Mouse (Mus musculus) gastrocnemius, adult 8-10 months (tissue): ENCODE measurements around the gene Cfap43. TPM values are rescaled to one million over a fixed set of nuclear protein-coding genes. Genes with fewer than 3 reads are reported as not detected.

ENCODE experiments used
- DNase-seq, 2 experiments: peaks; one replicate each; pipeline ENCODE4 v3.0.0; 2022; ENCODE audit warnings: low spot score in 2 of 2
- total RNA-seq, 4 experiments: library from RNA; stranded (reverse); gene quantifications; 2 replicates each; pipeline ENCODE4 v1.2.4; 2022

Cfap43 gene
- total RNA-seq, result not detected

DNA sequence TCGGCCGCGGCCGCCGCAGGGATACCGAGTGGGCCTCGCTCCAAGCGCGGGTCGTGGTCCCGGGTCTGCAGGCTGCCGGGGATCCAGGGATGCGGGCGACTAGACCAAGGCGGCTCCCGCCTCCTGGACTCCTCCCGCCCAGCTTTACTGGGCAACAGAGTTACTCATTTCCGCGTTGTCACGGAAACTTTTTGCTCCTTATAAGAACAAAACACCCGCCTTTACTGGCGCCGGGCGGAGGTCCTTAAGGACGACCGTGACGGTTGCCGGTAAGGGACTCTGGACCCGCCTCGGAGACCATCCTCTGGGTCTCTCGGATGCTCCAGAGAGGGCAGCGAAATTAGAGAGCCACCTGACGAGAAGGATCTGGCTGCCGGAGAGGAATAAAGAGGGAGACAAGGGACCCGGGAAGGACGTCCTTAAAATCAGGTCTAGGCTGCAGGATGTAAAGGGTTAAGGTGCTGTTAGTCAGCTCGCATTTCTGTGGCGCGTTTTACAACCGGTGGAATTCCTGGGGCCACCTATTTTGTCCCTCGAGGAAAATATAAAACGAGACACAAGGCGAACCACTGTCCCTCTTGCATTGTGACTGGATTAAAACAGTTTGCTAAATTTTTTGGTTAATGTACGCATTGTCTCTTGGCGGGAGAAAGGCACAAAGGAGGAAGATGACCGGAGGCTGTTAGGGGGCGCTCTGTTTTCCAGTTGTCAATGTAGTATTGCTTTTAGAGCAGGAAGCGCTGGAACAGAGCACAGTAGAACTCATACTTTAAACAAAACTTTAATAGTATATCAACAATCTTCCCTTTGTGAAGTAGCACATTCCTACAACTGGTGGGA lies at the start of gene Cfap43, which contains the start of gene Itprip:
Gene Cfap43, minus strand, starts transcription at position 162 of the 840 bp plus-strand sequence.
Gene Itprip, minus strand, starts transcription at position 174 of the 840 bp plus-strand sequence.
- peak; percentile 54 to 60 for DNase-seq

DNA sequence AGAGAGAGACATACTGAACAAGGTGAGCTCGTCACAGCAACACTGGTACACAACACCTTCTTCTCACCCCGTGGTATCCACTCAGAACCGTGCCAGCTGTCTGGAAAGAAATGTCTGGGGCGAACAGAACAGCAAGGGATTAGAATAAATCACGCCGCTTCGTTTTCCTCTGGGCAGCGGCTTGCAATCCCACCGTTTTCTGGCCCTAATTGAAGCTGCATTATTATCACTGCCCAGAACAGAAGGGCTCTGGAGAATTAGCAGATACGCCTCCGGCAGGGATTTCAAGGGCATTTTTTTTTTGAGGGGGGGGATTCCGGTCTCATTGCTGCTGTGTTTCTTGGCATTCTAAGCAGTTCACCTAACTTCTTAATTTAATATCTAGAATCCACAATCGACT lies 39.1 kb upstream of the Cfap43 start:
- no peak for DNase-seq

DNA sequence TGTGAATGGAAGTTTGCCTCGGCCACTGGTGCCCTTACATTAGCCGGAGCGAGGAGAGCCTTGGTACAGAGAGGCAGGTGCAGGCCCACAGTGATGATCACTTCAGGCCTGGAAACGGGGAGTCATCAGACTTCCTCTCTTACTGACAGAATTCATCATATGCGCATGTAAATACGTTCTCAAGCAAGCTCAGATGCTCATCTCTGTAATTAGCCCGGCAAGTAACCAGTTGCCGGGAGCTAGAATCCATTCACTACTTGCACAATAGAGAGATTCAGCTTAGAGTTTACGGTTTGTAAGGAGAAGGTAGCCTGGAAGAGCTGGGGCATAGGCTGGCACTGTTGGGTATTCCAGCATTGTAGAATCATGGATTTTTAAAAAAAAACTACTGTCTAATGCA lies 34.1 kb upstream of the Cfap43 start:
- no peak for DNase-seq

DNA sequence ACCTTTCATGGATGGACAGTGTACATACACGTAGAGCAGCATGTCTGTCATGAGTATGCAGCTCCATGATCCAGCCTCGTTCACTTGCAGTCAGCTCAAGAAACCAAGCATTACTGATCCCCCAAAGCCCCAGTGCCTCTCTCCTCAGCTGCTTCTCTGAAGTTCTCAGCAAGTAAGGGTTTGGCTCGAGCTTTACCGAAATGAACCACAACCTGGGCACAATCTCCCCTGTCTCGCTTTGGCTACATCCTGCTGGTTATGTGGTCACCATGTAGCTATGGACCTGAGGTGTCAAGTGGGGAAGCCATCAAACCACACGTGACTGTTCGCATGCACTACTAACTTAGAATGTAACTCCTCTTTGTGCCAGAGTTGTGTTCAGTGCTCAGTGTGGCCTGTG lies 31.9 kb upstream of the Cfap43 start:
- DNase-seq, result no peak

DNA sequence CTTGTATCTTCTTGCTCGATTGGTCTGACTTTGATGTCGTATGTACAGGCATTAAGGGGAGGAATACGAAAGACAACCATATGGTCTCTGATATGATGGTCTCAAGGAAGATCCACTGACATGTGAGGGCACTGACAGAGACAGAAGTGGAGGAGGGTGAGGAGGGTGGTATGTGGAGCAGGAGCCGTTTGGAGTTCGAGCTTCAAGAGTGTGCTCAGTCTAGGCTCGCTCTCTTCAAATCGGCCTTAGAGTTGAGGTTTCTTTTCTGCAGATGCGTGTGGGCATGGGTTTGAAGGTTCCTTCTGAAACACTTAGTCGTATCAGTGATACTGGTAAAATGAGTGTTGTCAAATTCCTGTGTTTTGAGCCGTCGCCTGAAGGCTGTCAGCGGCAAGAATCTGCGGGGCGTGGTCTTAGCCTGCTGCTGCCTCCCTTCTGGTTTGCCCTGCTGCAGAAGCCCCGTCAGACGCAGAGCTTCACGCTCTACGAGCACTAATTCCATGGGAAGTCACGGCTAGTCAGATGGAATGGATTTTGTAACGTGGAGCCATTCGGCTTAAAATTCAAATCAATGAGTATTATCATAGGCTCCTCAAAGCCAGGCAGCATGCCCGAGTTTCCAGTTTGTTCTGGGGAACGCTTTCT lies 27.9 kb upstream of the Cfap43 start:
- no peak for DNase-seq

DNA sequence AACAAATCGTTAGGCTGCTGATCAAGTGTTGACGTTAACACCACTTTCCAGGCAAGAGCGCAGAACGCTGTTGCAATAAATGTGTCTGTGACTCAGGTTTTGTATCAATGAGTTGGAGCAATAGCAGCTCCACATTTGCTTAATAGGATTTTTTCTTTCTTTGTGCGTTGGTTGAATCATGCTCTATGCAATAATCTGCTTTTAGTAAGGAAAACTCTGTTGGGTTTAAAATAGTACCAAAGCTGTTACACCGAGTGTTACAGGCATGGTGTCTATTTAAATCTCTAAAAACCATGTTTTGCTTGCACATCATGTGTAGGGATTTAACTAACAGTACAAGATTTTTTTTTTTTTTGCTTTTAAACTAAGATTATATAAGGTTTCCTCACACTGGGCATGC lies 20.3 kb upstream of the Cfap43 start:
- DNase-seq, result no peak

DNA sequence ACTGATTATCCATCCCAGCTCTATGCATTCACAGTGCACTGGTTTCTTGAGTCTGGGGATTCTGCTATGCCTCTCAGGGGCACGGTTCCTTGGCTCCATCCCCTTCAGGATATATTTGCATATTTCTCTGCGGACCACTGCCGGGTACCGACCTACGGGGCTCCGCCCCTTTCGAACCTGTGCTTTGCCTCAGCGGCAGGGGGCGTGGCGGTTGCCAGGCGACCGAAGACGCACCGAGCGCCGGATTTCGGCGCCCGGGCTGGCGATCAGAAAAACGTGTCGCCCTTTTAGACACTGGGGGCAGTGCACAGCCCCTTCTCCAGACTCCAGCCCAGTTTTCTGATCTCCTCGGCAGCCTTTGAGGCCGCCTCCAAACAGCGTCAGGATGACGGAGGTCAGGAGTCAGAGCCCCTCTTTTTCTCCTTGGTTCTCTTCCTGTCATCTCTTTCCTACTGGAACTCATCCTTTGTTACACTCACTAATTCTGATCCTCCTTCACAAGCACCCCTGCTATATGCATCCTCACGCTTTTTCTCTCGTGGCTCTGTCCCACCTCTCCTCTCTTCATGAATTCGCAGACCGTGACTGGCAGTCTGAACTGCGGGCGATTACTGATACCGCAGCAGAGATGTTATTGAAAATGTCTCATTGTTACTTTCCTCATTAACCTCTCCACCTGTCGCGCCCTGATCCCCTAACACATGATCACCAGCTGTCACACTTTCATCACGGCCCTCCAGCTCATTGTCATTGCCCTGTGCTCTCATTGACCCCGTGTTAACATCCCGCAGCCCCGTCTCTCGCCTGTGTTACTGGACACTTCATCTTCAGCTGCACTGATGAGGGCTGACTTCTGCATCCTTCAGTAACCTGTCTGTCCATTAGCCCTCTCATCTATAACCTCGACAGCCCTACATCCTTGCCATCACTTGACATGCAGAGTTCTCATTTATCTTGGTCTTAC lies 18.6 kb upstream of the Cfap43 start, which contains the start of gene Cfap58:
Gene Cfap58, plus strand, starts transcription at position 233 of the 964 bp plus-strand sequence.
- DNase-seq, result no peak

DNA sequence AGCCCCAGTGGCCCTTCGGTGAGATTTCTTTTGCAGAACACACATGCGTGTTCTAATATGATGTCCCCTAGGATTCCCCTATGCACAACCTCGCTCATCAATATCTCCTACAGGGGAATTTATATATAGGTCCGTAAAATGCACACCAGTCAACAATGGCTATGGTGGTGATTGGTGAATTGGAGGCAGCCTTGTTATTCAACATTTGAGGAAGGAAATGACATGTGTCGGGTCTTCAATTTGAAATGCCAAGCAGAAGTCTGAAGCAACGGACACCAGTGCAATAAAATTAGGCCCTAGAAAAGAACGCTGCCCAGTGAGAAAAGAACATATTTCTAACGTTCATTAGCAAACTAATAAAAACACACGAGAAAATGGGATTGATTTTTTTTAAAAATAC lies 17.9 kb upstream of the Cfap43 start:
- DNase-seq, result no peak

DNA sequence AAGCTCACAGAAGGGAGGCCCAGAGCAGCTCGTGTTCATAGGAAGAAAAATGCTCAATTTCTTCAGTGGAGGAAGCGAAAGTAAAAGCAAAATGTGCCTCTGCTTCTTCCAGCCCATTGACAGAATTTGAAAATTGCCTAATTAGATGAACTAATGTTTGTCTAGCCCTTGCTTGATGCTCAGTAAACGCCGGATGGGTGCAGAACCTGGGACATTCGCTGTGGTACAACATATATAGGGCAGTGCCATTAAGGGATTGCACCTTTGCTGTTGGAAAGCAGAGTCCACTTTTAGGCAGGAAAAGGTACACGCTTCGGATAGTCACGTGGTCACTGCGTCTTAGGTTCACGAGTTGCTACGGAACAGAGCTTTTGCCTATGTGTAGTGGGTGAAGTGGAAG lies 17.4 kb upstream of the Cfap43 start:
- DNase-seq, result no peak

DNA sequence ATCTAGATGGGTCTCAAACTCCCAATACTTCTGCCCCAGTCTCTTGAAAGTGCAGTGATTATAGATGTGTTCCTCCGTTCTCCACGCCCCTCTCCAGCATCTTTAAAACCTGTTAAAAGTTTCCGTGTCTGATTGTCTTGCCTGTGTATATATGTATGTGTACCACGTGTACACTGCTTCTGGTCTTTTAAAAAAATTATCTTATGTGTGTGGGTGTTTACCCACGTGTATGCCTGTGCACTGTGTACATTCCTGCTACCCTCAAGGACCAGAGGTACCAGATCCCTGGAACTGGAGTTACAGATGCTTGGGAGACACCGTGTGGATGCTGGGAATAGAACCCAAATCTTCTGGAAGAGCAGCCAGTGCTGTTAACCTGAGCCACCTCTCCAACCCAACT lies 16.4 kb upstream of the Cfap43 start:
- DNase-seq, result no peak

DNA sequence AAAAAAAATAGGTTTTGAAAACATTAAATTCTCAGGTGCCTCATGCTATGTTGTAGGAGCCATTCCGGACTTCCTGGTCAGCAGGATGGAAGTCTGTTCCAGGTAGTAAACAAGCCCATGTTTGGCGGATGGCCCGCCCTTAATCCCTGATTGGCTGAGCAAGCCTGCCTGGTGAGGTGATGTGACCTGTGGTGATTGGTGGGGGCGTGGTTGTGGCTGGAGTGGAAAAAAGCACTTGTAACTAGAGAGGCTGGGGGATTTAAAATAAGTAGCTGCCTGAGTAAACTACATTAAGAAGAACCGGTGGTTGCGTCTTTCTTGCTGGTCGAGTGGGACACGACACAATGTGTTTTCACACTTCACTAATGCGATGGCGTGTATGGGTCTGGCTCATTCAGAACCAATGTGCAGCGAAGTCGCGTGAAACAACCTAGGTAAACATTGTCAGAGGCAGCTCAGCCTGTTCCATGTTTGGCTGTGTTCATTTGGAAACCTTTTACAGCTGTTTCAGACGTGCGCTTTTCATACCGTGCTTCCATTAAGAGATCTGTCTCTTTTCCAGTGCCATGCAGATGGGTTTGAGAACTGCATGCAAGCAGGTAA lies 15.7 kb upstream of the Cfap43 start:
- DNase-seq, result no peak

DNA sequence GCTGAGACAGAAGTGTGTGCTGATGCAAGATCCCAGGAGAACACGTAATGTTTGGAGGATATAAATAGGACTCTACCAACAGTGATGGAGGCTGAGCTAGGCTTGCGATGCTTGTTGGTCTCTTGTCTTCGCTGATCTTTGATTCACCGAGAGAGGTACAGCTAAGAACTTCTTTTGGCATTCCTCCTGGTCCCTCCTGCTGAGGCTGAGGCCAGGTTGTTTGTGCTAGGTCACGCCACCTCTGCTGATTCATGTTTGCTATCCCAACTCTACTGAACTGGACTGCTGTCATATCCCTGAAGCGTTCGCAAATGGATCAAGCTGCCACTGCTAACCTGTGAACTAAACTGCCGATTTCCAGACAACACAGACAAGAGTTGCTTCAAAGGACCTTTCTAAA lies 15.1 kb upstream of the Cfap43 start:
- DNase-seq, result no peak

DNA sequence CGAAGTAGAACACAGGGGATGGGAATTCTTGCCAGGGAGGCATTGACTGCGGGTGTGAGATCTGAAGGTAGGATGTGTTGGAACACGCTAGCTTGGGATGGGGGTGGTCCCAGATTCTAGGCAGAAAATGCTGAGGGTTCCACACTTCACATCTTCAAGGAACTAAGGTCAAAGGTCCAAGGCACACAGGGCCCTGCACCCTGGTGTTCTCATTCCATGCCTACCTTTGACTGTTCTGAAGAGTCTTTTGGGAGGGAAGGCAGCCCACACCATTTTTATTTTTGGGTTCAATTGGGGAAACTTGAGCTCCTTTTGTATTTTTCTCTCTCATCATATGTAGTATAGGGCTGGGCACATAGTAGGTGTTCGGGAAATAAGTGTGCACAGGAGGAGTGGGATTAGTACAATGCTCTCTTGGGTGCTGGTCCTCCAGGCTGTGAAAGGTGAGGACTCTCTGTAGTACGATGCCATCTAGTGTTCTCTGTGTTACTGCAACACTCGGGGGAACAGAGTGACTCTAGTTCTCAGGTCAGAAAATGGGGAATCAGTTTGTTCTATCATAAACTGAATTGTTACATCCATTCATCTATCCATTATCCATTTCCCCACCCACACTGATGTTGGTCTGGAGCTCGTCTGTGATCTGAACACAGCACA lies 13.0 kb upstream of the Cfap43 start:
- DNase-seq, result no peak

DNA sequence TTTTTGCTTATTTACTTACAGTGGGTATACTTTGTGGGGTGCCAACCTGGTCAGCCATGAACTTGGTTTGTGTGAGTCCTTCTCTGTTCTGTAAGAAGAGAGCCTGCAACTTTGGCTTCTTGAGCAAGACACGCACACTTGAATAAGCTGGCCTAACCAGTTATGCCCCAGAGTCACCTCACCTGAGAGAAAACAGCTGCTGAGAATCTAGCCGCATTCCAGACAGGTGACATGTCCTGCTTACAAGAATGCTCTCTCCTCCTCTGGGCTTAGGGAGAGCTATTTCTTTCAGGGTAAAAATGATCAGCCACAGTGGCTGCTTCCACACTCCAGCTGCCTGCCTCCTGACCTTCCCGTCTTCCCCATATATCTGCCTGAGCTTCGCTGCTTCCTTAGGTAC lies 10.0 kb upstream of the Cfap43 start:
- no peak for DNase-seq

DNA sequence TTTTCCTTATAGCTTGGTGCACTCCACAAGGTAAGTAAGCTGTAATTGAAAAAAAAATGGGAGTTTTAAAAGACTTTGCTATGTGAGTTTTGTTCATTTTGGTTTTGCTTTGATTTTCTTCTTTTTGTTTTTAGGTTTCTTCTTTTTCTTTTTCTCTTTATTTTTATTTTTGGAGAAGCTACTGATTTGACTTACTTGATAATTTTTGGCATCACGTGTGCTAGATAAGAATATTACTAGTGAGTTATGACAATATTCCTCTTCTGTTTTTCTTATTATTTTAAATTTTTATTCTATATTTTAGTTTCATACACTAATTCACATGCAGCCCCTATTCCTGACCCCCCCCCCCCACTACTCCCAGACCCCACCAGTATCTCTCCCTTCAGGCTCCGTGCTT lies 7.9 kb upstream of the Cfap43 start:
- no peak for DNase-seq

DNA sequence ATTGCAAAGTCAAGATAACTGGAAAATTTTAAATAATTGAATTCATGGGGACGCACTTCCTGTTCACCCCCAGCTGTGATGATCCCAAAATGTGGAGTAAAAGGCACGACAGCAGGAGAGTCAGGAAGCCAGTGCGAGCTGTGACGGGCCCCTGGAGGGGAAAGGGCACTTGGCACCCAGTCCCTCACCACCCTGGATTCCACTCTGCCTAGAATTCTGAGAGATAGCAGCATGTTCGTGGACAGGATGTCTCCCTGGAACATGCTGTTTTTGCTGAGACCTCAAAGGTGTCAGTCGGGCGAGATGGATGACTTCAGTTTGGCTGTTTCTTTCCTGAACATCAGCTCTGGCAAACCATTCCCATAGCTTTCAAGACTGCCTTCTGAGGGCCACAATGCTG lies 6.7 kb upstream of the Cfap43 start:
- DNase-seq, result no peak

DNA sequence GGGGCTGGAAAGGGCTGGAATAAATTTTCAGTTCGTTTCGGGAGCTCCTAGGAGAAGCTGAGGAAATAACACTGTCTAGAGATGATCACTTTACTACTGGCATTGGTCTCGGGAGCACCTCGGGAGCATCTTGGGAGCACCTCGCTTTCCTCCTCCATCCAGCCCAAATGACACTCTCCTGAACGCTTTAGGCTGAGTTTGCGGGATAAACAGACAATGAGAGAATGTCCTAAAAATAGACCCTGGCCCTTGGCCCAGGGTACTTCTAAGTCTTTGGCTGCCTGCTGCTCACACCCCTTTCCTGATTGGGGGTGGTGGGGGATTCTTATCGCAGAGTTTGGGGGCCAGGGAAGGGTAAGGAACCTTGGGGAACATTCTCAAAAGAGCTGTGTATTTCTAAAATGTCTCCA lies 884 bp upstream of the Cfap43 start:
- no peak for DNase-seq

DNA sequence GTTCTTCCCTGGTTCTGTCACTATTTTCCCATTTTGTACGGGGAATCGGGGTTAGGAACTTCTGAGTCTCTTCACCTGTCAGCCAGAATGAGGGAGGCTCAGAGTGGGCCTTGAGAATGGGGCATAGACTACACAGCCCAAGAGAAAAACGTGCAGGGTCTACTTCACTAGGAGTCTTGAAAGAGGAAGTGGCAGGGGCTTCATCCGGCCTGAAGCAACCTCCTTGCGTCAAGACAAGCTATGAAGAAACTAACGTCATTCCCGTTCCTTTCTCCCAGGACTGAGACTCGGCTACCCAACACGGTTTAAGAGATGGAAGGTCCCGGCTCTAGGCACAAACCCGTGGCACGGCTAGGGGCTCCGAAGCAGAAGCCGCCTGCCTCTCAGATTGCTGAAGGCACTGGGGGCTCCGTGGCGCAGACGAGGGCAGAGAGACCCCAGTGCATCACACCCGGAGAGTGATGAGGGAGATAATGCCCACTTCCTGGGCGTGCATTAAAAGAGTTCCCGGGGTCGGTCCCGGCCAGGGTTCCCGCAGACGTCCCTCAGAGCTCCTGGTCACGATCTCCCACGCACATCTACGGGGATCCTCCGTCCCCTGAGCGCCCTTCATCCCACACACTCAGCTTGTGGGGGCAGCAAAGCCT lies 509 bp downstream of the Cfap43 start:
- DNase-seq, result no peak

DNA sequence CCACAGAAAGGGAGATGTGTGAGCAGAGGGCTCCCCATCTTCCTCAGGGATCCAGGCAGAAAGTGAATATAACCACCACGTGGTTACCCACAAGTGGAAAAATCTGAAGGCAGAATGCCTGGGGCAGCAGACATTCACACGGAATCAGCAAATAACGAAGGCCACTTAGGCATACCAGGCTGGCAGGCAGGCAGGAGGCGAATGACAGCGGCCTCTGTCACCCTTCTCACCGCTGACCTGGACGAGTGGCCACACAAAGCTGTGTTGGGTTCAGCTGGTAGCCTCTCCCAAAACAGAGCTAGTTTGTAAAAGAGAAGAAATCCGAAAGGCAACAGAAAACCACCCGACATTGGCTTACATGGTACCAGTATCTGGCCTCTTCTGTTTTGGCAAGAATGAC lies 1.1 kb downstream of the Cfap43 start:
- DNase-seq, result no peak

DNA sequence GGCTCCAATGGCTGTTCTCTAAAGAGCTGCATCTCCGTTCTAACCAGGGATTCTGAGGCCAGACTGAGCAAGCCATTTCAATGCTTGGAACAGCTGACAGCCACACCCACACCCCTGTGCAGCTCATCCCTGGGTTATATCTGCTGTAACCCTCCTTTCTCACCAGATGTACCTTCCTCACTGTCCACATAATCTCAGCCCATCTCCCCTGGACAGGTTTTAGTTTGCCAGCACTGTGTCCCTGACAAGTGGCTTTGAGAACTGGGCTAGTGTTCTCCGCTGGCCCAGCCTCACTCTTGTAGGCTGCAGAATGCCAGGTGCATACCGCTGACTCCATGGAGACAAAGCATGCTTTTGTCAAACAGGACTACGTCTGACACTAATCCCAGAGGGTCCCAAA lies 1.7 kb downstream of the Cfap43 start:
- DNase-seq, result no peak
